Mouse (Mus musculus): Measurements from ENCODE around the gene Obsl1. TPM values are rescaled to one million over a fixed set of nuclear protein-coding genes. Genes with fewer than 3 reads are reported as not detected.

Obsl1 gene
- polyA plus RNA-seq, 2 experiments: 5.3 to 9.7 TPM

- Histone ChIP-seq H3K36me3 (replicated peaks; ENCODE audit: control insufficient read depth, insufficient read depth, low read depth) (no peaks in the 10 kb centered on the region), H3K27ac (no peak overlapping the region), H3K27me3 (ENCODE audit: control insufficient read depth, insufficient read depth, low read length) (peaks cover 29% of the 10 kb centered on the region), H3K9ac (replicated peaks) (no peak overlapping the region), H3K9me3 (ENCODE audit: control insufficient read depth, low read length) (no peaks in the 10 kb centered on the region), H3K4me1 (replicated peaks; ENCODE audit: control insufficient read depth in 2 of 2, insufficient read depth in 2 of 2, low read length in 1 of 2) (peaks cover 0 to 2% of the 10 kb centered on the region in 2 experiments; a peak in 1 of 4 replicates), H3K4me3 (ENCODE audit: insufficient read depth in 1 of 2, low read depth in 2 of 2, low read length in 2 of 2) (no peak overlapping the region), H3K4me2 (ENCODE audit: low read depth) (peak overlapping the region; percentile 31; the same call in 1 of the 2 replicates)
- WGBS (ENCODE audit: insufficient replicate concordance): 54% methylated on average over 9 of the region's 9 CpGs
- DNase-seq (ENCODE audit: low read depth in 3 of 3, low spot score in 3 of 3): no peak
- ATAC-seq (ENCODE audit: insufficient read depth): no peak
- TF ChIP-seq EP300 (IDR thresholded peaks at IDR 0.05; ENCODE audit: low read depth) (no peak), CTCF (IDR thresholded peaks at IDR 0.05; ENCODE audit: low read depth) (no peak)
These were observed 1.8 kb downstream of the Obsl1 start for GRCm38 (mm10) chr1:75504256-75505045.

GRCm38 (mm10) chr1:75503651-75503980 is 2.6 kb downstream of the Obsl1 start:
- peaks cover 0 to 2% of the 10 kb centered on the region in 2 experiments; a peak in 1 of 4 replicates for H3K4me1 ChIP-seq (replicated peaks; ENCODE audit: control insufficient read depth in 2 of 2, insufficient read depth in 2 of 2, low read length in 1 of 2)
- no peak overlapping the region for H3K4me2 ChIP-seq (ENCODE audit: low read depth)
- peaks cover 29% of the 10 kb centered on the region for H3K27me3 ChIP-seq (ENCODE audit: control insufficient read depth, insufficient read depth, low read length)
- H3K4me3 ChIP-seq (ENCODE audit: insufficient read depth in 1 of 2, low read depth in 2 of 2, low read length in 2 of 2): no peak overlapping the region
- no peaks in the 10 kb centered on the region for H3K36me3 ChIP-seq (replicated peaks; ENCODE audit: control insufficient read depth, insufficient read depth, low read depth)
- ATAC-seq (ENCODE audit: insufficient read depth) (no peak), DNase-seq (ENCODE audit: low read depth in 3 of 3, low spot score in 3 of 3) (no peak)
- no peak overlapping the region for H3K27ac ChIP-seq
- H3K9me3 ChIP-seq (ENCODE audit: control insufficient read depth, low read length): no peaks in the 10 kb centered on the region
- H3K9ac ChIP-seq (replicated peaks): no peak overlapping the region
- TF ChIP-seq CTCF (IDR thresholded peaks at IDR 0.05; ENCODE audit: low read depth) (no peak), EP300 (IDR thresholded peaks at IDR 0.05; ENCODE audit: low read depth) (no peak)
- WGBS (ENCODE audit: insufficient replicate concordance): 74% methylated on average over 23 of the region's 23 CpGs

GRCm38 (mm10) chr1:75502945-75503650 is 3.2 kb downstream of the Obsl1 start:
- H3K9me3 ChIP-seq (ENCODE audit: control insufficient read depth, low read length): no peaks in the 10 kb centered on the region
- H3K4me2 ChIP-seq (ENCODE audit: low read depth): no peak overlapping the region
- ATAC-seq (ENCODE audit: insufficient read depth): no peak
- H3K4me1 ChIP-seq (replicated peaks; ENCODE audit: control insufficient read depth in 2 of 2, insufficient read depth in 2 of 2, low read length in 1 of 2): peaks cover 0 to 2% of the 10 kb centered on the region in 2 experiments; a peak in 1 of 4 replicates
- TF ChIP-seq CTCF (IDR thresholded peaks at IDR 0.05; ENCODE audit: low read depth): no peak
- peaks cover 29% of the 10 kb centered on the region for H3K27me3 ChIP-seq (ENCODE audit: control insufficient read depth, insufficient read depth, low read length)
- 74% methylated on average over 25 of the region's 25 CpGs for WGBS (ENCODE audit: insufficient replicate concordance)
- DNase-seq (ENCODE audit: low read depth in 3 of 3, low spot score in 3 of 3): no peak
- H3K4me3 ChIP-seq (ENCODE audit: insufficient read depth in 1 of 2, low read depth in 2 of 2, low read length in 2 of 2): no peak overlapping the region
- H3K36me3 ChIP-seq (replicated peaks; ENCODE audit: control insufficient read depth, insufficient read depth, low read depth): no peaks in the 10 kb centered on the region
- H3K9ac ChIP-seq (replicated peaks): no peak overlapping the region
- no peak overlapping the region for H3K27ac ChIP-seq

GRCm38 (mm10) chr1:75501905-75502304 is 4.3 kb downstream of the Obsl1 start:
- peaks cover 0 to 2% of the 10 kb centered on the region in 2 experiments; a peak in 1 of 4 replicates for H3K4me1 ChIP-seq (replicated peaks; ENCODE audit: control insufficient read depth in 2 of 2, insufficient read depth in 2 of 2, low read length in 1 of 2)
- no peak overlapping the region for H3K27ac ChIP-seq
- H3K4me3 ChIP-seq (ENCODE audit: insufficient read depth in 1 of 2, low read depth in 2 of 2, low read length in 2 of 2): no peak overlapping the region
- no peaks in the 10 kb centered on the region for H3K9me3 ChIP-seq (ENCODE audit: control insufficient read depth, low read length)
- peaks cover 29% of the 10 kb centered on the region for H3K27me3 ChIP-seq (ENCODE audit: control insufficient read depth, insufficient read depth, low read length)
- ATAC-seq (ENCODE audit: insufficient read depth) (no peak), DNase-seq (ENCODE audit: low read depth in 3 of 3, low spot score in 3 of 3) (no peak)
- no peak for TF ChIP-seq CTCF (IDR thresholded peaks at IDR 0.05; ENCODE audit: low read depth)
- no peak for TF ChIP-seq EP300 (IDR thresholded peaks at IDR 0.05; ENCODE audit: low read depth)
- 79% methylated on average over 9 of the region's 9 CpGs for WGBS (ENCODE audit: insufficient replicate concordance)
- no peak overlapping the region for H3K9ac ChIP-seq (replicated peaks)
- no peaks in the 10 kb centered on the region for H3K36me3 ChIP-seq (replicated peaks; ENCODE audit: control insufficient read depth, insufficient read depth, low read depth)
- H3K4me2 ChIP-seq (ENCODE audit: low read depth): no peak overlapping the region

GRCm38 (mm10) chr1:75499441-75499840 is 6.8 kb downstream of the Obsl1 start:
- H3K9ac ChIP-seq (replicated peaks): no peak overlapping the region
- WGBS (ENCODE audit: insufficient replicate concordance): 67% methylated on average over 7 of the region's 7 CpGs
- ATAC-seq (ENCODE audit: insufficient read depth) (no peak), DNase-seq (ENCODE audit: low read depth in 3 of 3, low spot score in 3 of 3) (no peak)
- no peak overlapping the region for H3K27ac ChIP-seq
- no peaks in the 10 kb centered on the region for H3K9me3 ChIP-seq (ENCODE audit: control insufficient read depth, low read length)
- H3K36me3 ChIP-seq (replicated peaks; ENCODE audit: control insufficient read depth, insufficient read depth, low read depth): no peaks in the 10 kb centered on the region
- no peak overlapping the region for H3K4me2 ChIP-seq (ENCODE audit: low read depth)
- no peak overlapping the region for H3K4me3 ChIP-seq (ENCODE audit: insufficient read depth in 1 of 2, low read depth in 2 of 2, low read length in 2 of 2)
- TF ChIP-seq CTCF (IDR thresholded peaks at IDR 0.05; ENCODE audit: low read depth) (peak; percentile 48; the same call in 1 of the 2 replicates), EP300 (IDR thresholded peaks at IDR 0.05; ENCODE audit: low read depth) (no peak)
- H3K4me1 ChIP-seq (replicated peaks; ENCODE audit: control insufficient read depth in 2 of 2, insufficient read depth in 2 of 2, low read length in 1 of 2): no peaks in the 10 kb centered on the region
- H3K27me3 ChIP-seq (ENCODE audit: control insufficient read depth, insufficient read depth, low read length): peaks cover 5% of the 10 kb centered on the region

Data from liver, embryonic 14.5 days (tissue).